Mouse (Mus musculus) thymus, postnatal 0 days (tissue): ENCODE results near the gene Fgd4. TPM values are rescaled to one million over a fixed set of nuclear protein-coding genes. Genes with fewer than 3 reads are reported as not detected.
"Not testable (repeated sequence)": the region's sequence is repeated elsewhere in the genome, so short reads cannot be mapped to it uniquely, and the experiment has no call there.

Experiments
- DNase-seq: peaks from one replicate; pipeline ENCODE4 v3.0.0-alpha.2; 2015; ENCODE audit warnings: low spot score
- polyA plus RNA-seq: library from polyadenylated mRNA; unstranded; fragments of >200 nt; fragmentation: Nextera tagmentation; extraction: Ambion mirVana; gene quantifications from 2 replicates; pipeline ENCODE4 v1.2.1, GENCODE M21; 2015

The Fgd4 gene
- polyA plus RNA-seq, 1 experiment from 2014 or later, result 2.9 TPM

- no peak for DNase-seq
Measured at GRCm38 (mm10) chr16:16546657-16547056, 53.7 kb downstream of the Fgd4 start.

- DNase-seq, result no peak
Measured at GRCm38 (mm10) chr16:16542956-16543441, 57.4 kb downstream of the Fgd4 start.

- DNase-seq, result not testable (repeated sequence)
Measured at GRCm38 (mm10) chr16:16539396-16539795, 61.0 kb downstream of the Fgd4 start.

GRCm38 (mm10) chr16:16535232-16535631, 65.1 kb downstream of the Fgd4 start:
- no peak for DNase-seq

GRCm38 (mm10) chr16:16528014-16528413, 72.3 kb downstream of the Fgd4 start:
- DNase-seq, result no peak

GRCm38 (mm10) chr16:16527267-16527666, 73.1 kb downstream of the Fgd4 start:
- DNase-seq, result no peak

- DNase-seq, result no peak
Measured at GRCm38 (mm10) chr16:16526741-16527105, 73.6 kb downstream of the Fgd4 start.

GRCm38 (mm10) chr16:16526097-16526740, 74.1 kb downstream of the Fgd4 start:
- DNase-seq, result no peak

- no peak for DNase-seq
Measured at GRCm38 (mm10) chr16:16525266-16525904, 75.0 kb downstream of the Fgd4 start.

GRCm38 (mm10) chr16:16523632-16524031, 76.7 kb downstream of the Fgd4 start:
- DNase-seq, result no peak

GRCm38 (mm10) chr16:16522869-16523268, 77.5 kb downstream of the Fgd4 start:
- DNase-seq, result not testable (repeated sequence)

- DNase-seq, result no peak
Measured at GRCm38 (mm10) chr16:16501491-16501890, 98.9 kb downstream of the Fgd4 start.

- no peak for DNase-seq
Measured at GRCm38 (mm10) chr16:16500926-16501325, 99.4 kb downstream of the Fgd4 start.

GRCm38 (mm10) chr16:16498798-16499197, 101.6 kb downstream of the Fgd4 start:
- no peak for DNase-seq

- no peak for DNase-seq
Measured at GRCm38 (mm10) chr16:16485523-16486043, 114.8 kb downstream of the Fgd4 start.

GRCm38 (mm10) chr16:16484601-16485000, 115.7 kb downstream of the Fgd4 start:
- no peak for DNase-seq

- not testable (repeated sequence) for DNase-seq
Measured at GRCm38 (mm10) chr16:16473451-16473850, 126.9 kb downstream of the Fgd4 start.

- no peak for DNase-seq
Measured at GRCm38 (mm10) chr16:16450021-16450420, 150.3 kb downstream of the Fgd4 start.

GRCm38 (mm10) chr16:16438436-16438835, 161.9 kb downstream of the Fgd4 start:
- DNase-seq, result peak; percentile 2

- DNase-seq, result no peak
Measured at GRCm38 (mm10) chr16:16422456-16422855, 177.9 kb downstream of the Fgd4 start.

- not testable (repeated sequence) for DNase-seq
Measured at GRCm38 (mm10) chr16:16367217-16367616, 233.1 kb downstream of the Fgd4 start.
